Mouse (Mus musculus) liver, postnatal 0 days (tissue): ENCODE data around the gene Kifc5b. TPM values are rescaled to one million over a fixed set of nuclear protein-coding genes. Genes with fewer than 3 reads are reported as not detected.

ENCODE experiments used
- ATAC-seq: fragments of 200-750 bp; cut with Nextera tagmentation; 2 replicates; pipeline ENCODE4 v1.8.0; 2017; ENCODE audit warnings: mild to moderate bottlenecking, moderate library complexity
- DNase-seq: peaks from one replicate; pipeline ENCODE4 v3.0.0-alpha.2; 2016
- H3K27ac ChIP-seq: fragments of 300-500 bp; sonication (generic); 2 replicates; pipeline ENCODE4 v1.5.1; 2014; ENCODE audit warnings: antibody characterized with exemption, moderate library complexity, mild to moderate bottlenecking, low read depth
- H3K27me3 ChIP-seq: fragments of 300-500 bp; sonication (generic); 2 replicates; pipeline ENCODE4 v1.6.1; 2014; ENCODE audit warnings: low read length, control low read depth, mixed read lengths; ENCODE audit not compliant: insufficient read depth
- H3K36me3 ChIP-seq: fragments of 300-500 bp; sonication (generic); replicated peaks from 2 replicates; pipeline ENCODE4 v1.6.1; 2014; ENCODE audit warnings: mild to moderate bottlenecking, control low read depth, low read length, moderate library complexity, mixed read lengths; ENCODE audit not compliant: insufficient read depth
- H3K4me1 ChIP-seq: fragments of 300-500 bp; sonication (generic); 2 replicates; pipeline ENCODE4 v1.6.1; 2014; ENCODE audit warnings: antibody characterized with exemption, mild to moderate bottlenecking, control low read depth; ENCODE audit not compliant: insufficient read depth
- H3K4me2 ChIP-seq: fragments of 300-500 bp; sonication (generic); 2 replicates; pipeline ENCODE4 v1.6.1; 2014; ENCODE audit warnings: low read depth, mild to moderate bottlenecking, low read length, moderate library complexity, mixed read lengths
- H3K4me3 ChIP-seq: fragments of 300-500 bp; sonication (generic); 2 replicates; pipeline ENCODE4 v1.5.1; 2014; ENCODE audit warnings: low read depth, low read length
- H3K9ac ChIP-seq: fragments of 300-500 bp; sonication (generic); replicated peaks from 2 replicates; pipeline ENCODE4 v1.6.1; 2014; ENCODE audit warnings: mild to moderate bottlenecking, moderate library complexity
- H3K9me3 ChIP-seq: fragments of 300-500 bp; sonication (generic); 2 replicates; pipeline ENCODE4 v1.6.1; 2016; ENCODE audit warnings: mild to moderate bottlenecking, control low read depth, low read length, mixed read lengths
- CTCF ChIP-seq: sonication (generic); IDR thresholded peaks from 2 replicates; pipeline ENCODE4 v1.5.1; 2016; ENCODE audit warnings: antibody characterized with exemption, low read depth
- EP300 ChIP-seq: IDR thresholded peaks from 2 replicates; pipeline ENCODE4 v1.6.1; 2016; ENCODE audit warnings: antibody characterized with exemption, low read depth, mild to moderate bottlenecking
- WGBS: fragments of 180-500 bp; shearing (Covaris S2); extraction: QIAGEN DNeasy Blood & Tissue Kit; methylation state at CpG from one replicate; pipeline ENCODE4 v1.1.7; 2014; ENCODE audit not compliant: insufficient replicate concordance; 5-methylcytosine and 5-hydroxymethylcytosine counted together
- polyA plus RNA-seq: library from polyadenylated mRNA; unstranded; fragments of >200 nt; fragmentation: Nextera tagmentation; extraction: Ambion mirVana; gene quantifications from 2 replicates; pipeline ENCODE4 v1.2.1, GENCODE M21; 2015

The Kifc5b gene
- polyA plus RNA-seq, 1 experiment from 2014 or later = 2.7 TPM

- Histone ChIP-seq H3K36me3 (peaks cover 3% of the 10 kb centered on the region; the same call in 1 of the 2 replicates), H3K27ac (no peak overlapping the region), H3K9me3 (no peaks in the 10 kb centered on the region), H3K27me3 (no peaks in the 10 kb centered on the region), H3K9ac (no peak overlapping the region), H3K4me1 (peaks cover 37% of the 10 kb centered on the region), H3K4me3 (no peak overlapping the region), H3K4me2 (peak overlapping the region; percentile 69)
- no peak for ATAC-seq
- TF ChIP-seq CTCF (no peak), EP300 (no peak)
- WGBS = 29% methylated on average over 4 of the region's 4 CpGs
- no peak for DNase-seq
Observed at GRCm38 (mm10) chr17:26941841-26942570, 25.1 kb downstream of the Kifc5b start.

GRCm38 (mm10) chr17:26945824-26946495 lies 29.1 kb downstream of the Kifc5b start:
- 45% methylated on average over 13 of the region's 13 CpGs for WGBS
- peaks cover 4% of the 10 kb centered on the region for H3K27me3 ChIP-seq
- H3K36me3 ChIP-seq = no peaks in the 10 kb centered on the region
- peaks cover 25% of the 10 kb centered on the region for H3K4me1 ChIP-seq
- ATAC-seq (no peak), DNase-seq (no peak)
- H3K9ac ChIP-seq = peak overlapping the region; percentile 69
- no peaks in the 10 kb centered on the region for H3K9me3 ChIP-seq
- no peak for TF ChIP-seq EP300
- TF ChIP-seq CTCF = no peak
- H3K4me3 ChIP-seq = peak overlapping the region; percentile 45
- H3K27ac ChIP-seq = 0 out of 2 replicates have a peak overlapping the region, but pooled peaks have one; percentile 12
- H3K4me2 ChIP-seq = peak overlapping the region; percentile 89

GRCm38 (mm10) chr17:26946567-26946966 lies 29.7 kb downstream of the Kifc5b start:
- Histone ChIP-seq H3K27ac (0 out of 2 replicates have a peak overlapping the region, but pooled peaks have one; percentile 12), H3K27me3 (peaks cover 10% of the 10 kb centered on the region), H3K4me2 (peak overlapping the region; percentile 89), H3K36me3 (no peaks in the 10 kb centered on the region), H3K9ac (peak overlapping the region; percentile 69), H3K4me1 (peaks cover 24% of the 10 kb centered on the region), H3K9me3 (no peaks in the 10 kb centered on the region), H3K4me3 (peak overlapping the region; percentile 45)
- under 1% methylated on average over 36 of the region's 37 CpGs for WGBS
- ATAC-seq = peak; percentile 72
- DNase-seq = peak; percentile 79
- TF ChIP-seq CTCF (peak; percentile 46), EP300 (no peak)

- peaks cover 31% of the 10 kb centered on the region for H3K4me1 ChIP-seq
- no peak overlapping the region for H3K27ac ChIP-seq
- ATAC-seq (no peak), DNase-seq (no peak)
- peak overlapping the region; percentile 89; the same call in 1 of the 2 replicates for H3K4me2 ChIP-seq
- H3K36me3 ChIP-seq = no peaks in the 10 kb centered on the region
- H3K9ac ChIP-seq = no peak overlapping the region
- H3K27me3 ChIP-seq = peaks cover 19% of the 10 kb centered on the region
- no peaks in the 10 kb centered on the region for H3K9me3 ChIP-seq
- H3K4me3 ChIP-seq = no peak overlapping the region
- 75% methylated on average over 12 of the region's 12 CpGs for WGBS
- TF ChIP-seq CTCF (no peak), EP300 (no peak)
Observed at GRCm38 (mm10) chr17:26947231-26948100, 30.6 kb downstream of the Kifc5b start.

- Histone ChIP-seq H3K4me2 (peak overlapping the region; percentile 97), H3K27me3 (peaks cover 23% of the 10 kb centered on the region), H3K9me3 (no peaks in the 10 kb centered on the region), H3K4me1 (peaks cover 34% of the 10 kb centered on the region), H3K27ac (no peak overlapping the region), H3K9ac (peak overlapping the region; percentile 54), H3K4me3 (peak overlapping the region; percentile 61), H3K36me3 (no peaks in the 10 kb centered on the region)
- TF ChIP-seq EP300 = no peak
- TF ChIP-seq CTCF = no peak
- ATAC-seq = 0 out of 2 replicates have a peak, but pooled peaks have one; percentile 14
- under 1% methylated on average over 23 of the region's 87 CpGs for WGBS
- DNase-seq = peak; percentile 64
Observed at GRCm38 (mm10) chr17:26948316-26949050, 31.6 kb downstream of the Kifc5b start.
